ENCODE assay signal across 18 mouse cellular contexts in genomic region chr10:18497066-18497465, GRCm38 (mm10). TPM values are rescaled to one million over a fixed set of nuclear protein-coding genes. Genes with fewer than 3 reads are reported as not detected.
DNase-seq lines count a peak whose midpoint lies in the region; ATAC-seq and TF ChIP-seq lines count a peak whose summit lies in the region.
"Had no signal": no experiment of that assay in that cellular context is flagged by ENCODE, and none has a peak within 500 bp of the region (broad histone marks: within the 10 kb centered on the region; RNA-seq: fewer than 3 reads in every experiment).

No protein-coding gene starts in this region.

- no peak overlapping the region for H3K4me3 ChIP-seq in forebrain, embryonic 16.5 days (replicated peaks; ENCODE audit: low read length)
- no peak overlapping the region for H3K4me3 ChIP-seq in forebrain, embryonic 10.5 days
- H3K4me3 ChIP-seq in hindbrain, embryonic 10.5 days, result no peak overlapping the region
- no peak overlapping the region for H3K4me3 ChIP-seq in hindbrain, postnatal 0 days (ENCODE audit: low read length)
- no peak overlapping the region for H3K4me3 ChIP-seq in midbrain, embryonic 13.5 days (replicated peaks)
- no peak overlapping the region for H3K4me3 ChIP-seq in midbrain, embryonic 14.5 days (replicated peaks; ENCODE audit: low read depth, low read length)
- H3K4me3 ChIP-seq in embryonic facial prominence, embryonic 10.5 days, result no peak overlapping the region
- H3K4me3 ChIP-seq: heart, embryonic 13.5 days had no signal

- no peak overlapping the region for H3K4me2 ChIP-seq in forebrain, embryonic 16.5 days (ENCODE audit: low read length)
- H3K4me2 ChIP-seq in hindbrain, postnatal 0 days (ENCODE audit: low read depth, low read length), result no peak overlapping the region
- H3K4me2 ChIP-seq in midbrain, embryonic 13.5 days (replicated peaks), result no peak overlapping the region
- no peak overlapping the region for H3K4me2 ChIP-seq in midbrain, embryonic 14.5 days (ENCODE audit: low read length)
- H3K4me2 ChIP-seq: heart, embryonic 13.5 days had no signal

- H3K27me3 ChIP-seq in forebrain, embryonic 16.5 days (replicated peaks; ENCODE audit: control insufficient read depth, insufficient read depth, low read length), result no peaks in the 10 kb centered on the region
- H3K27me3 ChIP-seq in forebrain, embryonic 10.5 days (ENCODE audit: poor library complexity, severe bottlenecking), result no peaks in the 10 kb centered on the region
- no peaks in the 10 kb centered on the region for H3K27me3 ChIP-seq in hindbrain, embryonic 10.5 days (ENCODE audit: insufficient read depth, poor library complexity, severe bottlenecking)
- no peaks in the 10 kb centered on the region for H3K27me3 ChIP-seq in hindbrain, postnatal 0 days (ENCODE audit: insufficient read depth, low read length)
- no peaks in the 10 kb centered on the region for H3K27me3 ChIP-seq in midbrain, embryonic 13.5 days
- H3K27me3 ChIP-seq in midbrain, embryonic 14.5 days (ENCODE audit: control insufficient read depth, insufficient read depth, low read length), result no peaks in the 10 kb centered on the region
- no peaks in the 10 kb centered on the region for H3K27me3 ChIP-seq in embryonic facial prominence, embryonic 10.5 days (replicated peaks; ENCODE audit: low read depth, poor library complexity, severe bottlenecking)
- H3K27me3 ChIP-seq: heart, embryonic 13.5 days had no signal

- no peak for TF ChIP-seq CTCF in hindbrain, postnatal 0 days (IDR thresholded peaks at IDR 0.05; ENCODE audit: low read depth)

- no peaks in the 10 kb centered on the region for H3K9me3 ChIP-seq in forebrain, embryonic 16.5 days (ENCODE audit: control insufficient read depth, low read length)
- no peaks in the 10 kb centered on the region for H3K9me3 ChIP-seq in forebrain, embryonic 10.5 days
- no peaks in the 10 kb centered on the region for H3K9me3 ChIP-seq in hindbrain, embryonic 10.5 days
- H3K9me3 ChIP-seq in hindbrain, postnatal 0 days (ENCODE audit: low read length), result no peaks in the 10 kb centered on the region
- no peaks in the 10 kb centered on the region for H3K9me3 ChIP-seq in midbrain, embryonic 13.5 days
- no peaks in the 10 kb centered on the region for H3K9me3 ChIP-seq in midbrain, embryonic 14.5 days (ENCODE audit: control insufficient read depth, low read length)
- H3K9me3 ChIP-seq in embryonic facial prominence, embryonic 10.5 days, result no peaks in the 10 kb centered on the region
- H3K9me3 ChIP-seq: heart, embryonic 13.5 days had no signal

- no peak overlapping the region for H3K9ac ChIP-seq in forebrain, embryonic 16.5 days (replicated peaks; ENCODE audit: low read depth, low read length)
- no peak overlapping the region for H3K9ac ChIP-seq in hindbrain, postnatal 0 days (replicated peaks; ENCODE audit: low read length)
- H3K9ac ChIP-seq in midbrain, embryonic 13.5 days (replicated peaks), result no peak overlapping the region
- no peak overlapping the region for H3K9ac ChIP-seq in midbrain, embryonic 14.5 days (replicated peaks; ENCODE audit: low read length)
- H3K9ac ChIP-seq: heart, embryonic 13.5 days had no signal

- peak; percentile 38; the same call in 1 of the 2 replicates for ATAC-seq in forebrain, embryonic 16.5 days
- ATAC-seq in hindbrain, postnatal 0 days, result no peak; the same call in 1 of the 2 replicates
- 0 out of 2 replicates have a peak, but pooled peaks have one; percentile 27 for ATAC-seq in midbrain, embryonic 13.5 days
- ATAC-seq in midbrain, embryonic 14.5 days (ENCODE audit: low FRiP score, low TSS enrichment), result no peak
- ATAC-seq: forebrain, embryonic 14.5 days had no signal

- no peak overlapping the region for H3K27ac ChIP-seq in forebrain, embryonic 16.5 days (ENCODE audit: low read length)
- no peak overlapping the region for H3K27ac ChIP-seq in forebrain, embryonic 10.5 days
- peak overlapping the region; percentile 50; the same call in 1 of the 2 replicates for H3K27ac ChIP-seq in hindbrain, embryonic 10.5 days
- no peak overlapping the region; the same call in 1 of the 2 replicates for H3K27ac ChIP-seq in hindbrain, postnatal 0 days
- no peak overlapping the region for H3K27ac ChIP-seq in midbrain, embryonic 13.5 days
- H3K27ac ChIP-seq in midbrain, embryonic 14.5 days (replicated peaks; ENCODE audit: low read depth, low read length), result no peak overlapping the region
- no peak overlapping the region for H3K27ac ChIP-seq in embryonic facial prominence, embryonic 10.5 days (replicated peaks)
- H3K27ac ChIP-seq: heart, embryonic 13.5 days had no signal

- DNase-seq in forebrain, embryonic 10.5 days (ENCODE audit: extremely low spot score, low spot score), result no peak
- DNase-seq in hindbrain, embryonic 10.5 days (ENCODE audit: low spot score), result no peak
- DNase-seq in hindbrain, postnatal 0 days (ENCODE audit: low spot score), result no peak
- DNase-seq in midbrain, embryonic 14.5 days, result no peak
- no peak for DNase-seq in embryonic facial prominence, embryonic 10.5 days (ENCODE audit: low spot score)
- DNase-seq: adrenal gland, postnatal 10 days; cerebellum, adult 11-12 months; cerebellum, adult 9-10 months; cerebellum, postnatal 36 days; gastrocnemius, postnatal 14 days; heart, postnatal 10 days; kidney, adult 11 months had no signal

- 67% methylated on average over 7 of the region's 7 CpGs for WGBS in forebrain, embryonic 16.5 days
- 83% methylated on average over 7 of the region's 7 CpGs for WGBS in forebrain, embryonic 10.5 days
- 82% methylated on average over 7 of the region's 7 CpGs for WGBS in hindbrain, embryonic 10.5 days
- WGBS in hindbrain, postnatal 0 days, result 46% methylated on average over 7 of the region's 7 CpGs
- 73% methylated on average over 7 of the region's 7 CpGs for WGBS in midbrain, embryonic 13.5 days
- 67% methylated on average over 7 of the region's 7 CpGs for WGBS in midbrain, embryonic 14.5 days
- WGBS in embryonic facial prominence, embryonic 10.5 days, result 75% methylated on average over 7 of the region's 7 CpGs

- 0 out of 2 replicates have a peak, but pooled peaks cover 2% of the 10 kb centered on the region for H3K36me3 ChIP-seq in forebrain, embryonic 16.5 days (ENCODE audit: control insufficient read depth, insufficient read depth)
- H3K36me3 ChIP-seq in forebrain, embryonic 10.5 days (replicated peaks), result peaks cover 42% of the 10 kb centered on the region
- H3K36me3 ChIP-seq in hindbrain, embryonic 10.5 days, result peaks cover 50% of the 10 kb centered on the region
- H3K36me3 ChIP-seq in hindbrain, postnatal 0 days (ENCODE audit: insufficient read depth, low read length), result no peaks in the 10 kb centered on the region
- H3K36me3 ChIP-seq in midbrain, embryonic 13.5 days, result peaks cover 15% of the 10 kb centered on the region
- peaks cover 18% of the 10 kb centered on the region; the same call in 1 of the 2 replicates for H3K36me3 ChIP-seq in midbrain, embryonic 14.5 days (ENCODE audit: control insufficient read depth, insufficient read depth, low read length)
- H3K36me3 ChIP-seq in embryonic facial prominence, embryonic 10.5 days (replicated peaks), result peaks cover 41% of the 10 kb centered on the region

- 0 out of 2 replicates have a peak, but pooled peaks cover 3% of the 10 kb centered on the region for H3K4me1 ChIP-seq in forebrain, embryonic 16.5 days (replicated peaks; ENCODE audit: control insufficient read depth, insufficient read depth, low read length)
- peaks cover 4% of the 10 kb centered on the region; the same call in 1 of the 2 replicates for H3K4me1 ChIP-seq in forebrain, embryonic 10.5 days
- H3K4me1 ChIP-seq in hindbrain, embryonic 10.5 days (replicated peaks), result 0 out of 2 replicates have a peak, but pooled peaks cover 3% of the 10 kb centered on the region
- H3K4me1 ChIP-seq in hindbrain, postnatal 0 days (ENCODE audit: insufficient read depth, low read length), result no peaks in the 10 kb centered on the region
- H3K4me1 ChIP-seq in midbrain, embryonic 13.5 days (replicated peaks), result 0 out of 2 replicates have a peak, but pooled peaks cover 5% of the 10 kb centered on the region
- H3K4me1 ChIP-seq in midbrain, embryonic 14.5 days (ENCODE audit: control insufficient read depth, insufficient read depth, low read length), result no peaks in the 10 kb centered on the region
- no peaks in the 10 kb centered on the region for H3K4me1 ChIP-seq in embryonic facial prominence, embryonic 10.5 days

RNA-seq across cellular contexts. Expression of gene Hebp2, which starts 48.8 kb away (rescaled TPM):
- 5.9 TPM in 2 replicates for polyA plus RNA-seq in forebrain, embryonic 16.5 days (2015; fragmentation: Nextera tagmentation; extraction: Ambion mirVana)
- polyA plus RNA-seq in forebrain, embryonic 10.5 days (2016; fragmentation: Nextera tagmentation; extraction: Ambion mirVana), result 14.9 and 15.7 TPM in 2 replicates
- polyA plus RNA-seq in hindbrain, embryonic 10.5 days (2016; fragmentation: Nextera tagmentation; extraction: Ambion mirVana), result 15.1 and 15.8 TPM in 2 replicates
- total RNA-seq in hindbrain, postnatal 0 days (2014; rRNA removed), result 4.9 and 5.1 TPM in 2 replicates
- polyA plus RNA-seq in hindbrain, postnatal 0 days (2015; fragmentation: Nextera tagmentation; extraction: Ambion mirVana), result 14.9 and 15.3 TPM in 2 replicates
- 7.6 TPM in 2 replicates for polyA plus RNA-seq in midbrain, embryonic 13.5 days (2015; fragmentation: Nextera tagmentation; extraction: Ambion mirVana)
- 8.2 and 9.4 TPM in 2 replicates for polyA plus RNA-seq in midbrain, embryonic 14.5 days (2014; fragmentation: Nextera tagmentation; extraction: Ambion mirVana)
- polyA plus RNA-seq in embryonic facial prominence, embryonic 10.5 days (2016; fragmentation: Nextera tagmentation; extraction: Ambion mirVana), result 15.5 and 16.0 TPM in 2 replicates
- total RNA-seq: hematopoietic stem cell, adult 5-6 weeks; MEL had no signal

Comparison
In these comparisons a context has a peak if more than half of its experiments do, and no peak if none do; other contexts are left out.
1. ATAC-seq: peak in forebrain, embryonic 16.5 days (single experiment) and midbrain, embryonic 13.5 days (single experiment); none in hindbrain, postnatal 0 days (single experiment) and midbrain, embryonic 14.5 days (single experiment).